Mouse (Mus musculus) urinary bladder, postnatal 4 days (tissue): ENCODE results near the gene Hdgfl3.
"Not testable (repeated sequence)": the region's sequence is repeated elsewhere in the genome, so short reads cannot be mapped to it uniquely, and the experiment has no call there.

ENCODE experiments used
- DNase-seq, 2 experiments: peaks; one replicate each; pipeline ENCODE4 v3.0.0; 2021 to 2022; ENCODE audit warnings: low spot score in 2 of 2

Gene Hdgfl3

GRCm38 (mm10) chr7:81854568-81855307 is 79.5 kb downstream of the Hdgfl3 start:
- no peak for DNase-seq

GRCm38 (mm10) chr7:81851706-81852105 is 82.6 kb downstream of the Hdgfl3 start:
- DNase-seq, result no peak

DNA sequence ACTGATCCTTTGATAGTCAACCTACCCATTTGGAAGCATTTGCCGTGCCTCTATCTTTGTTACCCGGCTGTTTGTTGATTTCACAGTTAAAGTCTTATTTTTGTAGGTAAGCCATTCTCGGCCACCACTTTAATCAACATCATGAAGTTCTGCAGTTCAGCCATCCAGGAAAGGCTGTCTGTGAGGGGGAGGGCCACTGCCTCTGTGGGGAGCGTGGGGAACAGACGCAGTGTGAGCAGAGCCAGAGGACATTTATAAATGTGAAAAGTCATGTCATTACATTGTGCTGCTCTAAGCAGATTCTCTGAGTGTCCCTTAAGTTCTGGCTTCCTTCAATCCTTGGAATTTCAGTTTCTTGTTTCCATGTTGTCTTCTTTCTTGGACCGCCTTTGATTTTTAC is 84.1 kb downstream of the Hdgfl3 start:
- no peak for DNase-seq

DNA sequence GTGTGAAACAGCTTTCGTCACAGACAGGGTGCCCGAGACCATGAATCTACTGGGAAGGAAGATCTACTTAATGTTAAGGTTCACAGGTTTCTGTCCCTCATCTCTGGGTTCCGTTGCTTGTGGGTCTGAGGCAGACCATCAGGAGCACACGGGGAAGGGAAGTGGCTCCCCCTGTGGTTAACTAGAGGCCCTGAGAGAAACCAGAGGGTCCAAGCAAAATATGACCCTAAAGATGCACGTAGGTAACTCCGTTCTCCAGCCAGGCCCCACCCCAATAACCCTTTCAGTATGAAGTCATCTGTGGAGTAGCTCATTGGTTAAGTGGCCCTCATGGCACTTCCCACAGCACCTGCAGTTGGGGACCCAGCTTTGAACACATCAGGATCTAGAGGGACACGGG is 84.6 kb downstream of the Hdgfl3 start:
- DNase-seq, result no peak

GRCm38 (mm10) chr7:81849214-81849613 is 85.1 kb downstream of the Hdgfl3 start:
- no peak for DNase-seq

- DNase-seq, result no peak
Observed at GRCm38 (mm10) chr7:81847777-81848176, 86.5 kb downstream of the Hdgfl3 start.

GRCm38 (mm10) chr7:81847010-81847409 is 87.3 kb downstream of the Hdgfl3 start:
- DNase-seq, result no peak

DNA sequence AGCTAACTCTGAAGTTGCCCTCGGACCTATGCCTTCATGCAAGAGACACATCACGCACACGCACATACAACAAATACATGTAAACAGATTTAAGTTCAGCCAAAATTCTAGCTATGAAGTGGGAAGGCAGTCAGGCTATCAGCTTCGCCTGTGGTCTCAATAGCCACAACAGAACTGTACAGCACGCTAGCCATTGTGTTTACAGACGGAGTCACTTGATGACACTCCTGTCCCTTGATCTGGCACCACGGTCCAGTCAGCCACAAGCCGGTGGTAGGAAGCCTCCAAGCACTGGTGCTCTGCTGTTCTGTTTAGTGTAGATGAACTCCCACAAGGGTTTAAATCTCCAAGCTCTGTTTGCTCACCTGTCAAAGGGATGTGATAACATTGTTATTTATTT is 88.3 kb downstream of the Hdgfl3 start:
- DNase-seq, result no peak

DNA sequence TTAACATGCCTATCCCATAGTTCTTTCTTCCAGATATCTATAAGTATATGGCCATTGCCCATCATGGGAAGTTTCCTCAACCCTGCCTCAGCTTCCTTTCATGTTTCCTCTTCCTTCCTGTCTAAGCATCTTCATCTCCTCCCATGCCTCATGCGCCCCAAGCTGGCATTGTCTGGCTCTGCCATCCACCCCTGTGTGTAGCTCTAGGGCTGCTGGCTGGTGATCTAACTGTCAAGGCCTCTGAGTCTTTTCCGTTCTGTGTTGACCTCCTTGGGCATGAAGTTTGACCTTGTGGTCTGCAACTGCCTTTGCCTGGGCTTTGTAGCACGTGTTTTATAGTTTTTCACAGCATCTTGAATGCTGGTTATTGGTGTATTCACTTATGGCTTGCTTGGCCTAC is 89.0 kb downstream of the Hdgfl3 start:
- DNase-seq, result no peak

GRCm38 (mm10) chr7:81844801-81845200 is 89.5 kb downstream of the Hdgfl3 start:
- no peak for DNase-seq

DNA sequence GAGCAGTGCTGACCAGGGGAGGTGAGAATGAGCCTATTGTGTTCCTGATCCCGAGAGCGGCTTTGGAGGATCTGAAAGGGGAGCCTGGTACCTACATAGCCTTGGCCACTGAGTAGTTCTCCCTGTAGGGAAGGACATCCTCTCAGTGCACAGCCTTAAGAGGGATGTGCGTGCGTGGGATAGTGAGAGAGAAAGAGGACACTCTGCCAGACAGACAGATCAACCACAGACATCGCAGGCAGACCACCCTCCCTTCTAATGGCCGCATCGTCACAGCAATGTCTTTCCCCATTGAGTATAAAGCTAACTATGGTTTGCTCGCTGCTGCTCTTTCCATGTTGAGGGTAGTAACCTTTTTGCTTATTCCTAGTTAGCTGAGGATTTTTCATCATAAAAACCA is 90.4 kb downstream of the Hdgfl3 start:
- no peak for DNase-seq

GRCm38 (mm10) chr7:81842998-81843397 is 91.3 kb downstream of the Hdgfl3 start:
- DNase-seq, result no peak

DNA sequence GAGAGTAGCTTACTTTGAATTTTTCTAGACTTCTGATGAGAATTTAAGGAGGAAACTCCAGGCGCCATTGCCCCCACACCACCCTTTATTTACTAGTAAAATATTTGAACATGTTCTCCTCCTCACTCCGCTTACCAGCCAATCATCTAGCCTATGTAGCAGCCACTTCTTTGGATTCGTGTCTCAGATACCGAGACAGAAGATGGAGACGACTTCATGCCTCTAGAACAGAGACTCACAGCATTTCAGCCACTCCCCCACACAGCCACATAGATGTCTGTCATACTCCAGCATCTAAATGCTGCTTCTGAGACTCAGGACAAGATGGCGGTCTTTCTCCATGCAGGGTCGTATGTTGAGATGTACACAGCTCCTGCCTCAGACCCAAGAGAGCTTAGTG is 92.1 kb downstream of the Hdgfl3 start:
- DNase-seq, result no peak

DNA sequence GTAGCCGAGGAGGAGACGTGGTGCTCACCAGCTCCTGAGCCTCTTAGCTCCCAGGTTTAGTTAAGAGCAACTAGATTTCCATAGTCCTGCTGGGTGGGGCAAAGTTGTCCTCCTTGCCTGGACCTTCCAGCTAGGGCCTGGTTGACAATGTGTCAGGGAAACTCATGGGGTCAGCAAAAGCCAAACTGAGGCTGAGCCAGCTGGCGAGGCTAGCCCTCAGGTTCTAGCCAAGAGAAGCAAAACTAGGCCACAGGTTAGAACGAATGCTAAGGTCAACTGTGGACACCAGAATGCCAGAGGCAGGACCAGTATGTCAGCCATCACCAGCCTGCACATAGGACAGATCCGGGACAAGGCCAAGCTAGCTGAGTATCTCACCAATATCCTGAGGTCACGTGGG is 92.8 kb downstream of the Hdgfl3 start:
- no peak for DNase-seq

DNA sequence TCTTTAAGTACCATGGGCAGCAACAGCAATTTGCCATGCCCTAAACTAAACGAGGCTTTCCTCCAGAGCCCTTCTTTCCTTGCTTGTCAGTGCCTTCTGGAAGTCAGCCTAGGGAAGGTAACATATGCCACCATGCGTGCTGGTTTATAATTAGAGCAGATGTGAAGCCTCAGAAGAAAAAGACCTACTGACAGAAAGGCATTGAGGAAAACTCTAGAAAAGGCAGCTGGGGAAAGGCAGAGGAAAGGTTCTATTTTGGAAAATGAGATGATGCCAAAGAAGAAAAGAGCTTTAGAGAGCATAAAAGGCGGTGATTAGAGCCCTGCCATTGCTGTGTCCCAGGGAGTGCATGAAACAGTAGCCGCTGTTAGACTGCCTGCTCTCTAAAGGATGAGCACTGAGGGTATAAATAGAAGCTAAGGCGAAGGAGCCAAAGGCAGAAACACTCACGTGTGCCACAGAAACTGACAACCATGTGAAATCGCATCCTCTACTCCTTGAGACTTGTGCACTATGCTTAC is 93.6 kb downstream of the Hdgfl3 start:
- no peak for DNase-seq

DNA sequence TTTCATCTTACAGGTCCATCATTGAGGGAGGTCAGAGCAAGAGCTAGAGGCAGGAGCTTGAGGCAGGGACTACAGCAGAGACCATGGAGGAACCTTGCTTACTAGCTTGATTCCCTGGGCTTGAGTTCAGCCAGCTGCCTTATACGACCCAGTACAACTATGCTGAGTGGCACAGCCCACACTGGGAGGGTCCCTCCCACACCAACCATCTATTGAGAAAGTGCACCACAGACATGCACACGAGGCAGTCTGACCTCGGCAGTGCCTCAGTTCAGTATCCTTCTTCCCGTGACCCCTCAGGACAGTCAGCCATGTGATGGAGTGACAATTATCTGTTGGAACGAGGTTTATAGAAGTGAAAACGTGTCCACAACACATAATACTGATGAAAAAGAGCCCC is 94.5 kb downstream of the Hdgfl3 start:
- no peak for DNase-seq

DNA sequence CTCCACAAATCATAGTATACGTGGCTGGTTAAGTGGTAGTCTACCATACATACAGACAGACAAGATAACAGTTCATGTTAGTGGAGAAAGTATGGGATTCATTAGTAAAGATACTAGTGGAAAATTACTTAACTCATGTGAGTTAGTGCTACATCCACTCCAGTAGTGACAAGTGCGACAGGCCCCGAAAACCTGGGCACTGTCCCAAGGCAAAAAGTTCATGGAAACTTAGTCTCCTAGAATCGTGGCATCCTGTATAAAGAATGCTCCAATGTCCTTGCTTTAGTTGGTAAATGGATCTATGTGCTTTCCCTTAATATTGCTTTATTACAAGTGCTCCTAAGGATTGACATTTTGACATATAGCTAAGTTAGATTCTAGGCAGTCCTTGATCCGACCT is 96.5 kb downstream of the Hdgfl3 start:
- not testable (repeated sequence) for DNase-seq

- DNase-seq, result no peak
Observed at GRCm38 (mm10) chr7:81835430-81835829, 98.8 kb downstream of the Hdgfl3 start.

DNA sequence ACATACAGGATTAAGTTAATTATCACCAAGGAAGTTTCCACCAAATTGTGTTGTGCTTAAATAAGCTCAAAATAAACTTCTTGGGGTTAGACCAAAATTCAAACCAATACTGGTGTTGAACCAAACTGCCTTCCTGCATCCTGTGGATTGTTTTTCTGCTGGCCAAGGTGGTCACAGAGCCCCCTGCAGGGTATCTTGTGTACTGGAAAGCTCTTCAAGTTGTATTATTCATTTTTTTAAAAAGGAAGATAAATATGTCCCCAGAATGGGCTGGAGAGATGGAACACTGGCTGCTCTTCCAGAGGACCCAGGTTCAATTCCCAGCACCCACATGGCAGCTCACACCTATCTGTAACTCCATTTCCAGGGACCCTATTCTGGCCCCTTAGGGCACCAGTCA is 99.4 kb downstream of the Hdgfl3 start:
- no peak for DNase-seq
